Mouse (Mus musculus): Measurements from ENCODE around the gene Setd1a. TPM values are rescaled to one million over a fixed set of nuclear protein-coding genes. Genes with fewer than 3 reads are reported as not detected.
A peak's percentile ranks its signal among the peaks of the same experiment; 100 is the strongest.

The Setd1a gene
- polyA plus RNA-seq, 1 experiment: 9.2 TPM

DNA sequence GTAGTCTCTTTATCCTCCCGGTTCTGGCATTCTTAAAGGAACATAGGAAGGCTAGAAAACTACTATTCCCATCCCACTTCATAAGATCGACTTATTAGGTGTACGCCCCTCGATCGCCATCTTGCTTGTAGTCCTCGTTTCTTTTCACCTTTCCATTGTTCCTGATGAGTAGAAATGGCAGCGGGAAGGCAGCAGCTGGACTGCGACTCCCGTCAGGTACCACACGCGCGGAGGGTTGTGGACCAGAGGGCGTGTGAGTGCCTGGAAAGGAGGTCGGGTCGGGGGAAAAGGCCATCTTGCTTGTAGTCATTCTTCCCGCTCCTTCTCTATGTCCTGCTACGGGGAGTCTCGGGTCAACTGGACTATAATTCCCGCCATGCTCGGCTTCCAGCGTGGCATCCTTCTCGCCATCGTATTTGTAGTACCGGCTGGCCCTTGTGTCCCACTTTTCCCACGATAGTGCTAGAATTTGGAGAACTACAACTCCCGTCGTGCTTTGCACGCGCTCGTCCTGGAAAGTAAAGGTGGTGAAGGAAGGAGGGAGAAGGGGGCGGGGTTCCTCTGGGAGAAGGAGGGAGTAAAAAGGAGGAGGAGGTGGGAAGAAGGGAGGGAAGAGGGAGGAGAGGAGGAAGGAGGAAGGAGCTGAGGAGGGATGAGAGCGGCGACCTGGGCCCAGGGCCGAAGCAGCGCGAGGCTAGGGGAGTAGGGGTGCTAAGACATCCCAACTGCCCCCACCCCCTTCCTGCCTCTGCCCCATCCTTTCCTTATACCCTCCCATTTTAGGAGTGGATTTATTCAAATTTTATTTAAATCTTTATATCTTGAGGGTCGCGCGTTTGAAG is 30.6 kb upstream of the Setd1a start:
- H3K4me1 ChIP-seq (ENCODE audit: control insufficient read depth, insufficient read depth, insufficient read length, low read length): peaks cover 4% of the 10 kb centered on the region; the same call in 1 of the 2 replicates
- H3K27ac ChIP-seq (ENCODE audit: insufficient read depth, low read depth, low read length): peak overlapping the region; percentile 73
- peaks cover 16% of the 10 kb centered on the region for H3K36me3 ChIP-seq (ENCODE audit: control insufficient read depth, insufficient read depth, low read length)
- peak overlapping the region; percentile 96 for H3K4me3 ChIP-seq (ENCODE audit: low read depth, low read length)
- WGBS: under 1% methylated on average over 39 of the region's 39 CpGs
- no peaks in the 10 kb centered on the region for H3K27me3 ChIP-seq (ENCODE audit: control insufficient read depth, insufficient read depth, low read length)
- TF ChIP-seq CTCF (IDR thresholded peaks at IDR 0.05; ENCODE audit: extremely low read depth, insufficient read length, insufficient replicate concordance, low read depth, low read length) (no peak), POLR2A (IDR thresholded peaks at IDR 0.05; ENCODE audit: low read depth, low read length) (peak; percentile 60)

DNA sequence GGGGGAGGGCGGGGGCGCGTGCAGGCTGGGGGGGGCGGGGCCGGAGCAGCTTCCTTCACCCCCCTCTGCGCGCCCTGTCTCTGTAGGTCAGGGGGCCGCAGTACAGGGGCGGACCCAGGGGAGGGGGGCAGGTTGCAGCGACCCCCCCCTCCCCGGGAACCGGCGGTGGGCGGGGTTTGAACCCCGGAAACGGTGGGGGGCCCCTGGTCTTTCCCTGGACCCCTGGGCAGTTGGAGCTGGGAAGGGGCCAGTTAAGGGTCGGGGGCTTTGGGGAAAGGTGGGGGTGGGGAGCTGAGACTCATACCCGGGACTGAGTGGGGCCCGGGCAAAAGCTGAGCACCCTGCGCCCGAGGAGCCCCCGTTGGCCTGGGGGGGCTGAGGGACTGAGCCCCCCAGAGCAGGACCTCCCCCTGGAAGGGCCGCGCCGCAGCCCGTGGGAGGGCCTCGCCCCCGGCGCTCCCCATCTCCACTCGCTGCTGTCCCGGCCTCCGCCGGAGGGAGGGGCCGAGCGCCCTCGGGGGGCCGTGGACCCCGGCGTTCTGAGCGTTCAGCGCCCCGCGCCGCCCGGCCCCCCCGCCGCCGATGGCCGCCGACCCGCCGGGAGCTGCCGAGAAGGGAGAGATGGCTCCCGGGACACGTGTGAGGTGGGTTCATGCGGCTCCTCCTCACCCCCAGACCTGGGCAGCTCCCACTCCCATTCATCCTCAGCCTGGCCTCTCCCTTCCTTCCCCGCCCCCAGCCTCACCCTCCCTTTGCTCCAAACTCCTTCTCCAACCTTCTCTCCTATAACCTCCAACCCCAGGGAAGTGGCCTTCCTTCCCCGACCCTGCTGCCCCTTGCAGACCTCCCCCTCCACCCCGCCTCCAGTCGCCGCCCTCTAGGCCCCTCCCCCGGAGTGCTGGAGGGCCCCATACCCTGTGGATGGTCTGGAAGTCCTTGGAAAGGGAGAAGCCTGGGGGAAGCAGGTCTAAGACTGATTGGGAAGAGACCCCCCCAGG is 29.7 kb upstream of the Setd1a start:
- Histone ChIP-seq H3K27ac (ENCODE audit: insufficient read depth, low read depth, low read length) (no peak overlapping the region), H3K27me3 (ENCODE audit: control insufficient read depth, insufficient read depth, low read length) (no peaks in the 10 kb centered on the region)

DNA sequence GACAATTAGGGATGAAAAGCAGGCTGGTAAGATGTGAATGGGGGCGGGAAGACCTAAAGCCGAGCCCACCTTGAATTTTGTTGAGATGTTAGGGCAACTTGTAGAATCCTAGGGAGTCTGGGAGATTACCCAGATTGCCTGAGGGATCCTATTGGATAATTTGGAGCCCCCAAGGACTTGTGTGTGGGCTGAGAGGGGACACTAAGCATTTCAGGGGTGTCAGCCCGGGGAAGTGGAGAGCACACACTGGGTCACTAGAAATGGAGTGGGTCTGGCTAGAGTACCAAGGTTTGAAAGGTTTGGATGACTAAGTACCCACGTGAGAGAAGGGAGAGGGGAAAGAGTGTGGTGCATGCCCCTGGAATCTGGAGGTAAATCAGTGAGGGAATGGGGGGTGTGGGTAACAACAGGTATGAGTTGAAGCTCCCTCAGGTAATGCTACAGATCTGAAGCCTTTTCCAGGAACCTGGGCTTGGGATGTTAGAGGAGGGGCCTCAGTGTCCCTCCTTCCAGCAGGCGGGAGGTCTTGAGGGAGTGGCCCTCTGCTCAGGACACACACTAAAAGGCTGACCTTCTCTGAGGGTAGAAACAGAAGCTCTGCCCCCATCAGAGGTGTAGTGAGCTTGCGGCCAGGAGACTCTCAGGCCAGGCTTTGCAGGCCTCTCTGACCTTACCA is 28.8 kb upstream of the Setd1a start:
- Histone ChIP-seq H3K36me3 (ENCODE audit: control insufficient read depth, insufficient read depth, low read length) (peaks cover 32% of the 10 kb centered on the region), H3K27me3 (ENCODE audit: control insufficient read depth, insufficient read depth, low read length) (no peaks in the 10 kb centered on the region), H3K4me1 (ENCODE audit: control insufficient read depth, insufficient read depth, insufficient read length, low read length) (peaks cover 4% of the 10 kb centered on the region; the same call in 1 of the 2 replicates), H3K27ac (ENCODE audit: insufficient read depth, low read depth, low read length) (no peak overlapping the region), H3K4me3 (ENCODE audit: low read depth, low read length) (no peak overlapping the region)
- WGBS: 77% methylated on average over 6 of the region's 6 CpGs
- no peak for TF ChIP-seq POLR2A (IDR thresholded peaks at IDR 0.05; ENCODE audit: low read depth, low read length)
- no peak for TF ChIP-seq CTCF (IDR thresholded peaks at IDR 0.05; ENCODE audit: extremely low read depth, insufficient read length, insufficient replicate concordance, low read depth, low read length)

More for the DNA sequence above, 29.7 kb upstream of the Setd1a start:
- H3K4me3 ChIP-seq (ENCODE audit: low read depth, low read length): peak overlapping the region; percentile 96
- TF ChIP-seq CTCF (IDR thresholded peaks at IDR 0.05; ENCODE audit: extremely low read depth, insufficient read length, insufficient replicate concordance, low read depth, low read length) (no peak), POLR2A (IDR thresholded peaks at IDR 0.05; ENCODE audit: low read depth, low read length) (no peak)
- 2% methylated on average over 58 of the region's 62 CpGs for WGBS
- peaks cover 24% of the 10 kb centered on the region for H3K36me3 ChIP-seq (ENCODE audit: control insufficient read depth, insufficient read depth, low read length)
- peaks cover 4% of the 10 kb centered on the region; the same call in 1 of the 2 replicates for H3K4me1 ChIP-seq (ENCODE audit: control insufficient read depth, insufficient read depth, insufficient read length, low read length)

DNA sequence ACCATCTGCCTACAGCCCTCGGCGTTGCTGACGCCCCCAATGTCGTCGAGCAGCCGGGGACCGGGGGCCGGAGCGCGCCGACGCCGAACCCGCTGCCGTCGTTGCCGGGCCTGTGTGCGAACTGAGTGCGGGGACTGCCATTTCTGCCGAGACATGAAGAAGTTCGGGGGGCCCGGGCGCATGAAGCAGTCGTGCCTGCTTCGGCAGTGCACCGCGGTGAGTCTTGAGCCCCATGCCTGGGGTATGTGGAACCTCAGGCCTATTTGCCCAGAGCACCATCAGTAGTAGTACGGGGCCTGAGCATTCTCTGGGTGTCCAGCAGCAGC is 28.3 kb upstream of the Setd1a start:
- Histone ChIP-seq H3K27me3 (ENCODE audit: control insufficient read depth, insufficient read depth, low read length) (no peaks in the 10 kb centered on the region), H3K36me3 (ENCODE audit: control insufficient read depth, insufficient read depth, low read length) (peaks cover 36% of the 10 kb centered on the region), H3K27ac (ENCODE audit: insufficient read depth, low read depth, low read length) (no peak overlapping the region), H3K4me3 (ENCODE audit: low read depth, low read length) (no peak overlapping the region), H3K4me1 (ENCODE audit: control insufficient read depth, insufficient read depth, insufficient read length, low read length) (peaks cover 4% of the 10 kb centered on the region; the same call in 1 of the 2 replicates)
- WGBS: 93% methylated on average over 28 of the region's 28 CpGs
- TF ChIP-seq POLR2A (IDR thresholded peaks at IDR 0.05; ENCODE audit: low read depth, low read length) (no peak), CTCF (IDR thresholded peaks at IDR 0.05; ENCODE audit: extremely low read depth, insufficient read length, insufficient replicate concordance, low read depth, low read length) (no peak)

DNA sequence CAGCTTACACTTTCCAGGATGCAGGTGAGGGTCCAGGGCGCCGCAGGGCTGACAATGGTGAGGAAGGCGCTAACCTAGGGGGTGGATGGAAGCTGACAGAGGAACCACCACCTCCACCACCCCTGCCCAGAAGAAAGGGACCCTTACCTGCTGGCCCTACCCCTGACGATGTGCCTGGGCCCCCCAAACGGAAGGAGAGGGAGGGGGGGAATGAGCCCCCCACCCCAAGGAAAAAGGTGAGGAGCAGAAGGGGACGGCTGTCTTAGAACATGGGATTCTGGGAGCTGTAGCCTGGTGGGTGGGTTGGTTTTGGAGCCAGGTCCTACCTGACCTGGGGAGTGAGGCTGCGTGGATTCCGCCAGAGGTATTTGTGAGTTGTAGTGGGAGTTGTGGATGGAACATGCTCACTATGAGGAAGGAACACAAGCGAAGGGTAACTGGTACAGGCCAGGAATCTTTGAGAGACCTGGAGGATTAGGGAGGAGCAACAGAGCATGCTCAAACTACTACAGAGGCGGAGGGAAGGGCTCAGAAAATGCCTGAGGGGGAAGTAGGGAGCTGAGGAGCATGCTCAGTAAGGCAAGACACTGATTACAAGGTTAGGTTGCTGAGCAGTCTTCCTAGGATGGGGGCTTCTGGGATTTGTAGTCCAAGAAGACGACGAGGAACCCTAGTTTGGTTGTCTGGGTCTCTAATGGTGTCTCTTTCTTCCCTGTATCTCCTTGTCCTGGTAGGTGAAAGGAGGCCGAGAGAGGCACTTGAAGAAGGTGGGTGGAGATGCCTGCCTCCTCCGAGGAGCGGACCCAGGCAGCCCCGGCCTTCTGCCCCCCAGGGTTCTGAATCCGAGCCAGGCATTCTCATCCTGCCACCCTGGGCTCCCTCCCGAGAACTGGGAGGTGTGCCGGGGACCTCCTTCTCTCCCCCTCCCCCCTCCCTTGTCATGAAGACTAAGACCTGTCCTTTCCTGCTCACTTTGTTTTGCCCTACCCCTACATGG is 26.0 kb upstream of the Setd1a start:
- TF ChIP-seq POLR2A (IDR thresholded peaks at IDR 0.05; ENCODE audit: low read depth, low read length) (no peak), CTCF (IDR thresholded peaks at IDR 0.05; ENCODE audit: extremely low read depth, insufficient read length, insufficient replicate concordance, low read depth, low read length) (no peak)
- no peak overlapping the region for H3K27ac ChIP-seq (ENCODE audit: insufficient read depth, low read depth, low read length)
- H3K4me3 ChIP-seq (ENCODE audit: low read depth, low read length): no peak overlapping the region
- H3K36me3 ChIP-seq (ENCODE audit: control insufficient read depth, insufficient read depth, low read length): peaks cover 50% of the 10 kb centered on the region
- peaks cover 4% of the 10 kb centered on the region; the same call in 1 of the 2 replicates for H3K4me1 ChIP-seq (ENCODE audit: control insufficient read depth, insufficient read depth, insufficient read length, low read length)
- WGBS: 87% methylated on average over 19 of the region's 19 CpGs
- no peaks in the 10 kb centered on the region for H3K27me3 ChIP-seq (ENCODE audit: control insufficient read depth, insufficient read depth, low read length)

DNA sequence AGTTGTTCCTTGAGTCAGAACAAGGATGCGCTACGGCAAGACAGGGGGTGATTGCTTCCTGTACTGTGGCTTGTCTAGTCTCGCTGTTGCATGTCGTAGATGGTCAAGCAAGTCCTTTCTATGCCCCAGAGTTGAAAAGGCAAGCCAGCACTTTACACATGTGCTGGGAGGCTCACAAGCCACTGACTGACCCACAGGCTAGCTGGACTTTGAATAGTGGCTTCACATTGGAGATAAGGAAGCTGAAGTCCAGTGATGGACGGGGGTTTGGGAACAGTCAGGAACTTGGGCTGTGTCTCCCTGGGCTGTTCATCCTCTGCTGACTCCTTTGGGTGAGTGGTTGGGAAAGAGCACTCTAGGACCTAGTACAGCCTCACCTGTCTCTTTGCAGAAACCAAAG is 24.9 kb upstream of the Setd1a start:
- H3K4me3 ChIP-seq (ENCODE audit: low read depth, low read length): no peak overlapping the region
- no peak for TF ChIP-seq CTCF (IDR thresholded peaks at IDR 0.05; ENCODE audit: extremely low read depth, insufficient read length, insufficient replicate concordance, low read depth, low read length)
- TF ChIP-seq POLR2A (IDR thresholded peaks at IDR 0.05; ENCODE audit: low read depth, low read length): no peak
- WGBS: 87% methylated on average over 5 of the region's 5 CpGs
- H3K27me3 ChIP-seq (ENCODE audit: control insufficient read depth, insufficient read depth, low read length): no peaks in the 10 kb centered on the region
- peaks cover 4% of the 10 kb centered on the region; the same call in 1 of the 2 replicates for H3K4me1 ChIP-seq (ENCODE audit: control insufficient read depth, insufficient read depth, insufficient read length, low read length)
- H3K27ac ChIP-seq (ENCODE audit: insufficient read depth, low read depth, low read length): no peak overlapping the region
- peaks cover 51% of the 10 kb centered on the region for H3K36me3 ChIP-seq (ENCODE audit: control insufficient read depth, insufficient read depth, low read length)

All from small intestine, adult 2 months (tissue).